28 mouse cellular contexts compared by ENCODE assay signal in the genomic region with DNA sequence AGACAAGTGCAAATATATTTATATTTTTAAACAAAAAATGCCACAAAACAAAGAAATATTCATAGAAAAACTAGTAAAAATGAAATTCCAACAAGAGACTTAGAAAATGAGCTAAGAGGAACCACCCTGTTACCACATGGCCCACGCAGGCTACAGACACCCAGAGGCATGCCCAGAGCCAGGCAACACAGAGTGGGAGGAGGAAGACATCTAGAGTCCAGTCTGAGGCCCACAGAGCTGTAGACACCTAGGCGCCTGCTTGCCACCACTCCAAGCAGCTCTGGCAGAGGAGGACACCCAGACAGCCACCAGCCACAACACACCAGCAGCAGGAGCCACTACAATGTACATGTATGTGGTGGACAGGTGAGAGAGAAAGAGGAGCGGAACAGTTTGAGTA. TPM values are rescaled to one million over a fixed set of nuclear protein-coding genes. Genes with fewer than 3 reads are reported as not detected.
"Had no signal": no experiment of that assay in that cellular context is flagged by ENCODE, and none has a peak within 500 bp of the region (broad histone marks: within the 10 kb centered on the region; RNA-seq: fewer than 3 reads in every experiment).

No protein-coding gene starts in this region.

- H3K27ac ChIP-seq: kidney, embryonic 15.5 days; left cerebral cortex, adult 2 months; limb, embryonic 13.5 days; liver, embryonic 15.5 days; lung, embryonic 15.5 days; midbrain, embryonic 12.5 days; midbrain, embryonic 15.5 days; neural tube, embryonic 12.5 days; neural tube, embryonic 15.5 days; stomach, postnatal 0 days had no signal

- DNase-seq: kidney, adult 11 months; kidney, adult 8-10 months; kidney, postnatal 10 days; kidney, postnatal 36 days; layer of hippocampus, postnatal 36 days; left cerebral cortex, postnatal 4 days; lung, adult 18-20 months; lung, postnatal 10 days; lung, postnatal 36 days; right cerebral cortex, adult 18-20 months; right cerebral cortex, postnatal 14 days; right cerebral cortex, postnatal 4 days; thymus, adult 2 months; thymus, postnatal 25 days had no signal

- H3K36me3 ChIP-seq: neural tube, embryonic 15.5 days had no signal

- H3K4me3 ChIP-seq: kidney, embryonic 15.5 days; left cerebral cortex, adult 2 months; limb, embryonic 13.5 days; liver, embryonic 15.5 days; lung, embryonic 15.5 days; midbrain, embryonic 12.5 days; midbrain, embryonic 15.5 days; neural tube, embryonic 12.5 days; neural tube, embryonic 15.5 days had no signal

- H3K4me1 ChIP-seq: kidney, embryonic 15.5 days; lung, embryonic 15.5 days; neural tube, embryonic 12.5 days had no signal

- H3K27me3 ChIP-seq: kidney, embryonic 15.5 days; limb, embryonic 13.5 days; liver, embryonic 15.5 days; lung, embryonic 15.5 days; midbrain, embryonic 12.5 days; midbrain, embryonic 15.5 days; neural tube, embryonic 12.5 days; neural tube, embryonic 15.5 days had no signal

- H3K9ac ChIP-seq: kidney, embryonic 15.5 days; limb, embryonic 13.5 days; liver, embryonic 15.5 days; lung, embryonic 15.5 days; midbrain, embryonic 12.5 days; midbrain, embryonic 15.5 days; neural tube, embryonic 12.5 days; neural tube, embryonic 15.5 days had no signal

- H3K4me2 ChIP-seq: kidney, embryonic 15.5 days; limb, embryonic 13.5 days; liver, embryonic 15.5 days; lung, embryonic 15.5 days; midbrain, embryonic 12.5 days; midbrain, embryonic 15.5 days; neural tube, embryonic 12.5 days; neural tube, embryonic 15.5 days had no signal

- H3K9me3 ChIP-seq: kidney, embryonic 15.5 days; liver, embryonic 15.5 days; lung, embryonic 15.5 days; midbrain, embryonic 12.5 days; midbrain, embryonic 15.5 days; neural tube, embryonic 12.5 days; neural tube, embryonic 15.5 days had no signal

RNA-seq across cellular contexts. Expression of a gene that starts 34.7 kb away (rescaled TPM):
- total RNA-seq: layer of hippocampus, adult 8-10 months; layer of hippocampus, postnatal 10 days; layer of hippocampus, postnatal 36 days; left cerebral cortex, adult 2 months; left cerebral cortex, postnatal 14 days; left cerebral cortex, postnatal 4 days had no signal
- polyA plus RNA-seq: kidney, embryonic 15.5 days; limb, embryonic 13.5 days; lung, embryonic 15.5 days; midbrain, embryonic 12.5 days; midbrain, embryonic 15.5 days; neural tube, embryonic 12.5 days; stomach, embryonic 14.5 days had no signal
